Mouse (Mus musculus) embryonic fibroblast, embryonic 13.5 days (primary cell): ENCODE measurements at regions not wholly inside any gene's neighbourhood (a gene's known extent, or its start where the extent isn't known, plus 50 kb on each side); places are given as distances from the start of the nearest gene placed in this dataset.

Experiments
- CTCF ChIP-seq: IDR thresholded peaks from 2 replicates; pipeline ENCODE4 v1.5.1; 2011; ENCODE audit warnings: mild to moderate bottlenecking, control low read depth, low read length, moderate library complexity, borderline replicate concordance; ENCODE audit not compliant: insufficient read depth
- POLR2A ChIP-seq: IDR thresholded peaks from 2 replicates; pipeline ENCODE4 v1.6.1; 2011; ENCODE audit warnings: low read depth, mild to moderate bottlenecking, control low read depth, low read length, moderate library complexity

GRCm38 (mm10) chr13:28605833-28606232 lies 347.7 kb downstream of the Sox4 start:
- TF ChIP-seq CTCF (no peak), POLR2A (no peak)
